Mouse (Mus musculus): ENCODE data around the gene Cyb5r3. TPM values are rescaled to one million over a fixed set of nuclear protein-coding genes. Genes with fewer than 3 reads are reported as not detected.
A peak's percentile ranks its signal among the peaks of the same experiment; 100 is the strongest.

Gene Cyb5r3
- total and polyA plus RNA-seq, 3 experiments: 35.7 to 102 (median 59.1) TPM

DNA sequence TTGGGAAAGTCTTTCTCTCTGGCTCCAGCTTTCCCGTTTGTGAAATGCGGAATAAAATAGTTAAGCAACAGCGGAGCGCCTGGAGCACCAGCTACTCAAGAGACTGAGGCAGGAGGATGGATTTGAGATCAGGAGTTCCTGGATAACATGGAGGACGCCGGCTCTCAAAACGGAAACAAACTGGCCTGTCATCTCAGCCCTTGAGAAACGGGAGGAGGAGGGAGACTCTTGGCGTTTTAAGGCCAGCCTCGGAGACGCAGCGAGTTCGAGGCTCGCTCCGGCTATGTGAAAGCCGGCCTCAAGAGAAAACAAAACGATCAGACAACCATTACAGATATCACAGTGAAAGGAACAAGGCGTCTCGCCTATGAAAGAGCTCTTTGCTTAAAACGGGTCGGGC is 24.0 kb downstream of the Cyb5r3 start:
- Histone ChIP-seq H3K36me3 (replicated peaks in 1 of 2; ENCODE audit: control insufficient read depth in 1 of 2, insufficient read depth in 1 of 2, low read length in 1 of 2) (peaks cover 18 to 47% of the 10 kb centered on the region in 2 experiments), H3K79me2 (replicated peaks; ENCODE audit: control insufficient read depth, extremely low read depth, insufficient read depth, poor library complexity, severe bottlenecking) (peaks cover 53% of the 10 kb centered on the region), H3K27ac (ENCODE audit: insufficient read depth, low read depth) (peak overlapping the region; percentile 91), H3K4me2 (ENCODE audit: insufficient read depth, low read depth, poor library complexity, severe bottlenecking) (peak overlapping the region; percentile 80), H3K4me1 (ENCODE audit: control insufficient read depth in 1 of 2, insufficient read depth in 2 of 2) (peaks cover 9 to 60% of the 10 kb centered on the region in 2 experiments; a peak in 3 of 4 replicates), H3K27me3 (replicated peaks) (no peaks in the 10 kb centered on the region), H3K4me3 (replicated peaks in 1 of 3; ENCODE audit: low read depth in 2 of 3, low read length in 2 of 3, poor library complexity in 1 of 3) (peak overlapping the region; percentile 86 to 92 (median 88)), H3K9ac (ENCODE audit: insufficient read depth, low read depth) (peak overlapping the region; percentile 93), H3K9me3 (replicated peaks; ENCODE audit: low read length) (peaks cover 9% of the 10 kb centered on the region)
- DNase-seq (ENCODE audit: extremely low read depth): no peak
- TF ChIP-seq JUND (conservative IDR thresholded peaks at IDR 0.05; ENCODE audit: low read depth, low read length) (no peak), MXI1 (IDR thresholded peaks at IDR 0.05; ENCODE audit: low read depth, low read length) (no peak), USF1 (IDR thresholded peaks at IDR 0.05; ENCODE audit: low read depth, low read length) (no peak), JUN (IDR thresholded peaks at IDR 0.05; ENCODE audit: insufficient read depth, low read depth, low read length) (no peak), EP300 (IDR thresholded peaks at IDR 0.05; ENCODE audit: low read length) (no peak), BHLHE40 (IDR thresholded peaks at IDR 0.05; ENCODE audit: low read depth, low read length) (no peak), SMC3 (IDR thresholded peaks at IDR 0.05; ENCODE audit: low read depth, low read length) (no peak), CTCF (conservative IDR thresholded peaks at IDR 0.05 in 1 of 2, IDR thresholded peaks at IDR 0.05 in 1 of 2; ENCODE audit: low read depth in 2 of 2, low read length in 2 of 2) (no peak), ZC3H11A (IDR thresholded peaks at IDR 0.05; ENCODE audit: low read depth, low read length) (no peak)
- dilution Hi-C loops (cut with MboI; ENCODE audit: extremely low pct_ligation_motif_present, extremely low pct_unique_long_range_greater_than_20kb, low sequenced_read_pairs): no loop called here
- in situ Hi-C loops (cut with MboI; ENCODE audit: low pct_ligation_motif_present, low pct_unique_long_range_greater_than_20kb, low sequenced_read_pairs): no loop called here

DNA sequence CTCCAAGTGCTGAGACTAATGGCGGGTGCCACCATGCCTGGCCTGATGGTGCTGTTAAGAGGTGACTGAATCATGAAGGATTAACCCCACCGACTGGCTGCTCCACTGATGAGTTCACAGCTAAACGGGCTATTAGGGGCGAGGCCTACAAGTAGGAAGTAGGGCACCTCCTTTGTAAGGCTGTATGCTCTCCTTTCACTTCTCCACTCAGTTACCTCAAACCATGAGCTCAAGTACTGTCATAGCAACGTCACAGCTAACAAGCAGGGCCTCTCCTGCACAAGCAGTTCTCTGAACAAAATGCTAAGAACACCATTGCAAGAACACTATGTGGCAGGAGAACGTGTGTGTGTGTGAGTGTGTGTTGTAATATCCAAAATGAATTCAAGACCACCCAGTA is 26.9 kb downstream of the Cyb5r3 start:
- in situ Hi-C loops (cut with MboI; ENCODE audit: low pct_ligation_motif_present, low pct_unique_long_range_greater_than_20kb, low sequenced_read_pairs): no loop called here

DNA sequence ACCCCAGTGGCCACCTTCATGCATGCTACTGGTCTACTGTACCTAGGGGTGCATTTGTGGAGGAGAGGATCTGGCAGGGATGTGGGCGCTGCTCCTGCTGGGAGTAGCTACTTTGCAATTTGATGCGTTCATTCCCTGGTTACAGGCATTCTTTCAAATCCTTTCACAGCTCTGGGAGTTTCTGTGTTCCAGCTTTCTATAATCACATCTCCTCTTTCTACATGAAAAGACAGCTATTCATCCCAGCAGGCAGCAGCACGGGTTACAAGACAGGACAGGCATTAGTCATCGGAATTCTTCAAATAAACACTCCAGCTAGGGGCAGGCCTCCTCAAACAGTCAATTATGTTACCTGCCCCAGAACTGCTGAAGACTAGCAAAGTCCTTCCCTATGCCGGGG is 29.5 kb downstream of the Cyb5r3 start:
- no peak overlapping the region for H3K9ac ChIP-seq (ENCODE audit: insufficient read depth, low read depth)
- in situ Hi-C loops (cut with MboI; ENCODE audit: low pct_ligation_motif_present, low pct_unique_long_range_greater_than_20kb, low sequenced_read_pairs): no loop called here
- no peaks in the 10 kb centered on the region for H3K27me3 ChIP-seq (replicated peaks)
- no peak overlapping the region for H3K27ac ChIP-seq (ENCODE audit: insufficient read depth, low read depth)
- no peak overlapping the region for H3K4me2 ChIP-seq (ENCODE audit: insufficient read depth, low read depth, poor library complexity, severe bottlenecking)
- H3K4me3 ChIP-seq (replicated peaks in 1 of 3; ENCODE audit: low read depth in 2 of 3, low read length in 2 of 3, poor library complexity in 1 of 3): no peak overlapping the region
- dilution Hi-C loops (cut with MboI; ENCODE audit: extremely low pct_ligation_motif_present, extremely low pct_unique_long_range_greater_than_20kb, low sequenced_read_pairs): no loop called here
- H3K79me2 ChIP-seq (replicated peaks; ENCODE audit: control insufficient read depth, extremely low read depth, insufficient read depth, poor library complexity, severe bottlenecking): peaks cover 96% of the 10 kb centered on the region
- DNase-seq (ENCODE audit: extremely low read depth): no peak
- no peaks in the 10 kb centered on the region for H3K9me3 ChIP-seq (replicated peaks; ENCODE audit: low read length)
- H3K36me3 ChIP-seq (replicated peaks in 1 of 2; ENCODE audit: control insufficient read depth in 1 of 2, insufficient read depth in 1 of 2, low read length in 1 of 2): peaks cover 24 to 77% of the 10 kb centered on the region in 2 experiments
- TF ChIP-seq KAT2A (IDR thresholded peaks at IDR 0.05; ENCODE audit: insufficient replicate concordance, low read length) (no peak), TBP (conservative IDR thresholded peaks at IDR 0.05; ENCODE audit: low read depth, low read length) (no peak), MEF2A (IDR thresholded peaks at IDR 0.05; ENCODE audit: borderline replicate concordance, low read depth, low read length) (no peak), MXI1 (IDR thresholded peaks at IDR 0.05; ENCODE audit: low read depth, low read length) (no peak), E2F4 (IDR thresholded peaks at IDR 0.05; ENCODE audit: insufficient replicate concordance, low read depth, low read length) (no peak), UBTF (IDR thresholded peaks at IDR 0.05; ENCODE audit: low read depth, low read length) (no peak), ZC3H11A (IDR thresholded peaks at IDR 0.05; ENCODE audit: low read depth, low read length) (no peak), POLR2AphosphoS2 (IDR thresholded peaks at IDR 0.05; ENCODE audit: low read depth, low read length) (no peak), USF1 (IDR thresholded peaks at IDR 0.05; ENCODE audit: low read depth, low read length) (no peak), ZNF384 (IDR thresholded peaks at IDR 0.05; ENCODE audit: low read depth, low read length) (no peak), MAFK (IDR thresholded peaks at IDR 0.05; ENCODE audit: insufficient replicate concordance, low read length) (no peak), CHD2 (IDR thresholded peaks at IDR 0.05; ENCODE audit: low read length) (no peak), ZKSCAN1 (IDR thresholded peaks at IDR 0.05; ENCODE audit: borderline replicate concordance, low read depth, low read length) (no peak)
- H3K4me1 ChIP-seq (ENCODE audit: control insufficient read depth in 1 of 2, insufficient read depth in 2 of 2): peaks cover 17 to 59% of the 10 kb centered on the region in 2 experiments

More for the DNA sequence above, 26.9 kb downstream of the Cyb5r3 start:
- Histone ChIP-seq H3K4me1 (ENCODE audit: control insufficient read depth in 1 of 2, insufficient read depth in 2 of 2) (peaks cover 19 to 66% of the 10 kb centered on the region in 2 experiments), H3K9me3 (replicated peaks; ENCODE audit: low read length) (no peaks in the 10 kb centered on the region), H3K36me3 (replicated peaks in 1 of 2; ENCODE audit: control insufficient read depth in 1 of 2, insufficient read depth in 1 of 2, low read length in 1 of 2) (peaks cover 14 to 60% of the 10 kb centered on the region in 2 experiments), H3K9ac (ENCODE audit: insufficient read depth, low read depth) (no peak overlapping the region), H3K79me2 (replicated peaks; ENCODE audit: control insufficient read depth, extremely low read depth, insufficient read depth, poor library complexity, severe bottlenecking) (peaks cover 81% of the 10 kb centered on the region), H3K27me3 (replicated peaks) (no peaks in the 10 kb centered on the region), H3K27ac (ENCODE audit: insufficient read depth, low read depth) (no peak overlapping the region), H3K4me3 (replicated peaks in 1 of 3; ENCODE audit: low read depth in 2 of 3, low read length in 2 of 3, poor library complexity in 1 of 3) (no peak overlapping the region), H3K4me2 (ENCODE audit: insufficient read depth, low read depth, poor library complexity, severe bottlenecking) (no peak overlapping the region)
- dilution Hi-C loops (cut with MboI; ENCODE audit: extremely low pct_ligation_motif_present, extremely low pct_unique_long_range_greater_than_20kb, low sequenced_read_pairs): no loop called here
- peak; percentile 31 for DNase-seq (ENCODE audit: extremely low read depth)
- no peak for TF ChIP-seq ETS1 (conservative IDR thresholded peaks at IDR 0.05; ENCODE audit: low read depth, low read length)
- no peak for TF ChIP-seq KAT2A (IDR thresholded peaks at IDR 0.05; ENCODE audit: insufficient replicate concordance, low read length)
- no peak for TF ChIP-seq NRF1 (IDR thresholded peaks at IDR 0.05; ENCODE audit: low read depth, low read length)
- no peak for TF ChIP-seq MEF2A (IDR thresholded peaks at IDR 0.05; ENCODE audit: borderline replicate concordance, low read depth, low read length)
- TF ChIP-seq ELF1 (IDR thresholded peaks at IDR 0.05; ENCODE audit: low read depth, low read length): peak; percentile 13; the same call in 1 of the 2 replicates
